Mouse (Mus musculus) stomach, postnatal 0 days (tissue): Measurements from ENCODE around the gene Chit1. TPM values are rescaled to one million over a fixed set of nuclear protein-coding genes. Genes with fewer than 3 reads are reported as not detected.

Experiments used
- ATAC-seq: fragments of 200-750 bp; cut with Nextera tagmentation; 2 replicates; pipeline ENCODE4 v1.8.0; 2017; ENCODE audit not compliant: low FRiP score, low TSS enrichment
- DNase-seq: peaks from one replicate; pipeline ENCODE4 v3.0.0-alpha.2; 2016; ENCODE audit warnings: low spot score
- H3K27ac ChIP-seq: fragments of 300-500 bp; sonication (generic); replicated peaks from 2 replicates; pipeline ENCODE4 v1.5.1; 2014; ENCODE audit warnings: mild to moderate bottlenecking, control low read depth
- H3K27me3 ChIP-seq: fragments of 300-500 bp; sonication (generic); 2 replicates; pipeline ENCODE4 v1.6.1; 2014; ENCODE audit warnings: low read length; ENCODE audit not compliant: control insufficient read depth, insufficient read depth
- H3K36me3 ChIP-seq: fragments of 300-500 bp; sonication (generic); 2 replicates; pipeline ENCODE4 v1.6.1; 2014; ENCODE audit warnings: low read length, mixed read lengths; ENCODE audit not compliant: control insufficient read depth, insufficient read depth
- H3K4me1 ChIP-seq: fragments of 300-500 bp; sonication (generic); replicated peaks from 2 replicates; pipeline ENCODE4 v1.6.1; 2014; ENCODE audit warnings: antibody characterized with exemption; ENCODE audit not compliant: control insufficient read depth, insufficient read depth
- H3K4me2 ChIP-seq: fragments of 300-500 bp; sonication (generic); replicated peaks from 2 replicates; pipeline ENCODE4 v1.6.1; 2014; ENCODE audit warnings: low read depth, mild to moderate bottlenecking, control low read depth, moderate library complexity
- H3K4me3 ChIP-seq: fragments of 300-500 bp; sonication (generic); 2 replicates; pipeline ENCODE4 v1.5.1; 2014; ENCODE audit warnings: low read depth, low read length, control low read depth
- H3K9ac ChIP-seq: fragments of 300-500 bp; sonication (generic); 2 replicates; pipeline ENCODE4 v1.6.1; 2014; ENCODE audit warnings: mild to moderate bottlenecking, low read length, control low read depth, mixed read lengths
- H3K9me3 ChIP-seq: fragments of 300-500 bp; sonication (generic); 2 replicates; pipeline ENCODE4 v1.6.1; 2016; ENCODE audit warnings: low read length; ENCODE audit not compliant: control insufficient read depth
- CTCF ChIP-seq: IDR thresholded peaks from 2 replicates; pipeline ENCODE4 v1.5.1; 2016; ENCODE audit warnings: antibody characterized with exemption, low read depth, mild to moderate bottlenecking, moderate library complexity
- EP300 ChIP-seq: optimal IDR thresholded peaks from 2 replicates; pipeline ENCODE3; 2016; ENCODE audit warnings: antibody characterized with exemption
- WGBS: fragments of 180-500 bp; shearing (Covaris S2); extraction: QIAGEN DNeasy Blood & Tissue Kit; methylation state at CpG from one replicate; pipeline ENCODE4 v1.1.7; 2014; 5-methylcytosine and 5-hydroxymethylcytosine counted together
- polyA plus RNA-seq: library from polyadenylated mRNA; unstranded; fragments of >200 nt; fragmentation: Nextera tagmentation; extraction: Ambion mirVana; gene quantifications from 2 replicates; pipeline ENCODE4 v1.2.1, GENCODE M21; 2015

Chit1 gene
- polyA plus RNA-seq, 1 experiment from 2014 or later = 38.5 TPM

GRCm38 (mm10) chr1:134182025-134182424 is 71.0 kb downstream of the Chit1 start, which contains the start of gene Chil1:
TSS of gene Chil1 (plus strand) at chr1:134182176.
- Histone ChIP-seq H3K4me3 (no peak within 1 kb of the TSS), H3K4me2 (no peak within 1 kb of the TSS), H3K4me1 (no peaks in the 10 kb centered on the region), H3K36me3 (no peaks in the 10 kb centered on the region), H3K27me3 (no peaks in the 10 kb centered on the region), H3K9me3 (no peaks in the 10 kb centered on the region), H3K27ac (no peak within 1 kb of the TSS), H3K9ac (peak within 1 kb of the TSS; percentile 13; the same call in 1 of the 2 replicates)
- WGBS = 62% methylated on average over 4 of the region's 4 CpGs
- no peak for TF ChIP-seq EP300
- no peak for TF ChIP-seq CTCF
- no peak for DNase-seq
- ATAC-seq = 0 out of 2 replicates have a peak, but pooled peaks have one; percentile 30

GRCm38 (mm10) chr1:134184089-134184488 is 73.0 kb downstream of the Chit1 start:
- no peak for TF ChIP-seq EP300
- TF ChIP-seq CTCF = no peak
- no peak overlapping the region for H3K9ac ChIP-seq
- no peak overlapping the region for H3K4me3 ChIP-seq
- H3K27ac ChIP-seq = no peak overlapping the region
- 77% methylated on average over 4 of the region's 4 CpGs for WGBS
- ATAC-seq (no peak), DNase-seq (no peak)
- no peaks in the 10 kb centered on the region for H3K4me1 ChIP-seq
- no peaks in the 10 kb centered on the region for H3K27me3 ChIP-seq
- H3K9me3 ChIP-seq = no peaks in the 10 kb centered on the region
- no peaks in the 10 kb centered on the region for H3K36me3 ChIP-seq
- no peak overlapping the region for H3K4me2 ChIP-seq

DNA sequence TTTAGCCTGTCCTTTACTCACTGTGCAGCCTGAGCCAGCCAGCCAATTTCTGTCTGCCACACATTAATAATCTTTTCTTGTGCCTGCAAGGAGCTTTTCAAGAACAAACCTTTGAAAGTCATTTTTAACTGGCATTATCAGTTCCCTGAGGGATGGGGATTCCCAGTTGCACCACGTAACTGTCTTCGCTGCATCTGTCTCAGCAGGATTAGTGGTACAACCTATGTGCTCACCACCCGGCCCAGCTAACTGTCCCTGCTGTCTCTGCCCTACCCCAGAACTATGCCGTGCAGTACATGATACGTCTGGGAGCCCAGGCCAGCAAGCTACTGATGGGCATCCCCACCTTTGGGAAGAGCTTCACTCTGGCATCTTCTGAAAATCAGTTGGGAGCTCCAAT is 77.2 kb downstream of the Chit1 start:
- Histone ChIP-seq H3K4me1 (no peaks in the 10 kb centered on the region), H3K4me3 (no peak overlapping the region), H3K4me2 (no peak overlapping the region), H3K9ac (no peak overlapping the region), H3K27me3 (no peaks in the 10 kb centered on the region), H3K36me3 (no peaks in the 10 kb centered on the region), H3K9me3 (no peaks in the 10 kb centered on the region), H3K27ac (no peak overlapping the region)
- no peak for TF ChIP-seq EP300
- no peak for TF ChIP-seq CTCF
- ATAC-seq (no peak), DNase-seq (no peak)
- 85% methylated on average over 5 of the region's 5 CpGs for WGBS

GRCm38 (mm10) chr1:134188989-134189729 is 78.1 kb downstream of the Chit1 start:
- Histone ChIP-seq H3K27ac (peak overlapping the region; percentile 61; the same call in 1 of the 2 replicates), H3K27me3 (no peaks in the 10 kb centered on the region), H3K4me1 (0 out of 2 replicates have a peak, but pooled peaks cover 4% of the 10 kb centered on the region), H3K4me2 (no peak overlapping the region), H3K9ac (no peak overlapping the region), H3K9me3 (no peaks in the 10 kb centered on the region), H3K36me3 (no peaks in the 10 kb centered on the region), H3K4me3 (no peak overlapping the region)
- ATAC-seq (peak; percentile 82), DNase-seq (peak; percentile 88)
- 25% methylated on average over 12 of the region's 12 CpGs for WGBS
- TF ChIP-seq EP300 (no peak), CTCF (peak; percentile 64)

DNA sequence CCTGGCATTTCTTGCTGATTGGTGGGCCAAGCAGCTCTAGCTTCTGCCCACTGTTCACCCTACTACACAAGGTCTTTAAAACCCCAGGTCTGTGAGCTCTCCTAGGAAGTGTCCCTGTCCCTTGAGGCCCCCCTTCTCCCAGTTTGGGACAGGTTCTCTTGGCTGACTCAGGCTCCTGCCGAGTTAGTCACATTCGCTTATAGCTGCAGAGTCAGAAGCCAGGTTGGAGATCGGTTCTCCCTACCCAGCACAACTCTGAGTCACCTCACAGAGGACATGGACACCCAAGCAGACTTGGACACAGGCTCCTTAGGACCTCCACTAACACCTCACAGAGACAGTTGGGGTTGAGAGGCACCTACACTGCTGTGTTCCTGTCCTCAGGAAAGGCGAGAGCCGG is 80.2 kb downstream of the Chit1 start:
- Histone ChIP-seq H3K4me3 (no peak overlapping the region), H3K9me3 (no peaks in the 10 kb centered on the region), H3K9ac (no peak overlapping the region), H3K27ac (no peak overlapping the region), H3K36me3 (no peaks in the 10 kb centered on the region), H3K4me2 (no peak overlapping the region), H3K4me1 (peaks cover 4% of the 10 kb centered on the region; the same call in 1 of the 2 replicates), H3K27me3 (no peaks in the 10 kb centered on the region)
- whole genome bisulfite sequencing = 74% methylated on average over 5 of the region's 5 CpGs
- ATAC-seq = no peak
- no peak for DNase-seq
- no peak for TF ChIP-seq CTCF
- TF ChIP-seq EP300 = no peak

- Histone ChIP-seq H3K9ac (no peak overlapping the region), H3K4me2 (no peak overlapping the region), H3K27ac (no peak overlapping the region), H3K9me3 (no peaks in the 10 kb centered on the region), H3K36me3 (no peaks in the 10 kb centered on the region), H3K4me1 (peaks cover 4% of the 10 kb centered on the region; the same call in 1 of the 2 replicates), H3K27me3 (no peaks in the 10 kb centered on the region), H3K4me3 (no peak overlapping the region)
- ATAC-seq (no peak), DNase-seq (no peak)
- TF ChIP-seq CTCF (no peak), EP300 (no peak)
- WGBS = 40% methylated on average over 4 of the region's 4 CpGs
Observed at GRCm38 (mm10) chr1:134192024-134192423, 81.0 kb downstream of the Chit1 start.
